Mouse (Mus musculus) heart, postnatal 36 days (tissue): Measurements from ENCODE around the gene Kat6b. TPM values are rescaled to one million over a fixed set of nuclear protein-coding genes. Genes with fewer than 3 reads are reported as not detected.

Experiments
- DNase-seq, 2 experiments: peaks; one replicate each; pipeline ENCODE4 v3.0.0; 2021 to 2022
- intact Hi-C: fragments of 180-260 bp; cut with DNase I; formaldehyde crosslinking; loops from one replicate; pipeline ENCODE4 v1.15.1; 2025
- total RNA-seq, 2 experiments: library from RNA; stranded (reverse); gene quantifications; 2 replicates each; pipeline ENCODE4 v1.2.3; 2021

Kat6b gene
- total RNA-seq, 2 experiments from 2014 or later: 29.9 to 31.7 TPM

DNA sequence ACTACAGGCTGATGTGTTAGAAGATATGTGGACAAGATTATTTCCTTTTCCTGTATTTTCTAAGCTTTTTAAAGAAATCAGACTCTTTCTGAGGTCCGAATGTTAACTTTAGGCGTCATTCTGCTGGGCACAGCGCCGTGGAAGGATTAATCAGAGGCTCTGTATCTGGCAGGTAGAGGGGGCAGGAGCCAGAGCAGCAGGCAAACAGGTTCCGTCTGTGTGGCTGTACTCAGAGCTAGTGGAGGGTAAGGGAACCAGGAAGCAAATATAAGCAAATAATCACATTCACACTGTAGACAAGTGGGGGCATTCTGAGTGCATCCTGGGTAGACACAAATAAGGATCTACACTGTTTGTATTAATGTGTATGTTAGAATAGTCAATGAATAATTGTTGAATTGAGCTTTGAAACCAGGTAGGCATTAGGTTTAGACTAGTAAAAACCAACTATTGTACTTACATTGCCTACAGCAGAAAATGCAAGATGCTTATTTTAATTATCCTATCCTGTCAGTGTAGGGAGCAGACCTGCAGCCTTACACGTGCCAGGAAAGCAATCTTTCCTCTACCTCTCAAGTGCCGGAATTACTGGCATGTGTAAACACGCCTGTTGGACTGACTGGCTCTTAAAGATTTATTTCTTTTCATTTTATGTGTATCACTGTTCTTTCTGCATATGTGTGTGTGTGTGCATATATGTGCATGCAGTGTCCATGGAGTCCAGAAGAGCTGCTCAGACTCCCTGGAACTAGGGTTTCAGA lies 104.4 kb downstream of the Kat6b start:
- no peak for DNase-seq
- intact Hi-C loops: no loop called here

- intact Hi-C loops: no loop called here
- DNase-seq: no peak
Measured at GRCm38 (mm10) chr14:21586481-21587118, 105.4 kb downstream of the Kat6b start.

- intact Hi-C loops: no loop called here
- no peak for DNase-seq
Measured at GRCm38 (mm10) chr14:21587931-21588330, 106.7 kb downstream of the Kat6b start.

GRCm38 (mm10) chr14:21589620-21590019 lies 108.4 kb downstream of the Kat6b start:
- DNase-seq: peak; percentile 59 to 60
- intact Hi-C loops: no loop called here

GRCm38 (mm10) chr14:21590205-21590604 lies 109.0 kb downstream of the Kat6b start:
- DNase-seq: no peak
- intact Hi-C loops: no loop called here

DNA sequence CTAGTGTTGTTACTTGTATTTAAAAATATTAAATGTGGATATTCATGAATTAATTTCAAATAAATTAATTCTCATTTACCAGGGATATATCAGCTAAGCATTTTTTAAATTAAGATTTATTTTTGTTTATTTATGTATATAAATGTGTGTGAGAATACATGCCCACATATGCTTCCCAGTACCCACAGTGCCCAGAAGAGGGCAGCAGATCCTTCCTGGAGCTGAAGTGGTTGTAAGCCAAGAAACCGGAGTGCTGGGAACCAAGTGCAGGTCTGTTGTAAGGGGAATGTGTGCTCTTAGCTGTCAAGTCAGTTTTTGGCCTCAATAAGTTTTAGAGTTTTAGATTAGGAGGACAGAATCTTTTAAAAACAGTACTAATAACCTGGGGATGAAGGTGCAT lies 110.9 kb downstream of the Kat6b start:
- DNase-seq: no peak
- intact Hi-C loops: no loop called here

- DNase-seq: no peak
- intact Hi-C loops: no loop called here
Measured at GRCm38 (mm10) chr14:21592985-21593750, 111.9 kb downstream of the Kat6b start.

GRCm38 (mm10) chr14:21599446-21600173 lies 118.4 kb downstream of the Kat6b start:
- intact Hi-C loops: no loop called here
- DNase-seq: no peak

- no peak for DNase-seq
- intact Hi-C loops: no loop called here
Measured at GRCm38 (mm10) chr14:21600174-21600566, 118.9 kb downstream of the Kat6b start.

GRCm38 (mm10) chr14:21600628-21601027 lies 119.4 kb downstream of the Kat6b start:
- no peak for DNase-seq
- intact Hi-C loops: no loop called here

GRCm38 (mm10) chr14:21602166-21602565 lies 120.9 kb downstream of the Kat6b start:
- intact Hi-C loops: no loop called here
- DNase-seq: no peak

- no peak for DNase-seq
- intact Hi-C loops: no loop called here
Measured at GRCm38 (mm10) chr14:21602937-21603336, 121.7 kb downstream of the Kat6b start.

DNA sequence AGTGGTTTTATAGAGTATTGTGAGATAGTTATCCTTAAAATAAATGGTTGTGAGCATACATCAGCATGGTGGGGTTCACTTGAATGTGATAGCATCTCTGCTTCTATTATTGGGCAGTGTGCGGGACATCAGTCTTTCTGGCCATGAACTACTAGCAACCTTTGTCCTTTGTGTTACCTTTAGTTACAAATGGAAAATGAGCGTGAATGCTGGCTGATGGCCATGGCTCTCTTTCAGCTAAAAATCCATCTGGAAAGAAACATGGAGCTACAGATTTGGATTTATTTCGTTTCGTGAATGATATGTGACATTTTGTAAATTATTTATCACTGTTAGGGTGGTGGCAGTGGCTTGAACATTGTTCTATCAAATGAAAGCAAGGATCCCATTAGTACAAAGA lies 126.5 kb downstream of the Kat6b start:
- intact Hi-C loops: no loop called here
- no peak for DNase-seq

- intact Hi-C loops: no loop called here
- DNase-seq: no peak
Measured at GRCm38 (mm10) chr14:21608886-21609285, 127.7 kb downstream of the Kat6b start.

GRCm38 (mm10) chr14:21610224-21610623 lies 129.0 kb downstream of the Kat6b start:
- intact Hi-C loops: loop anchor here (2.0 to 5.0 kb wide), 4 partner anchors 63 to 471 kb away; no protein-coding TSS in a partner anchor
- DNase-seq: peak in 1 of 2 experiments; percentile 37

GRCm38 (mm10) chr14:21613031-21613430 lies 131.8 kb downstream of the Kat6b start:
- intact Hi-C loops: loop anchor here (5.0 kb wide), 2 partner anchors 66 to 129 kb away; no protein-coding TSS in a partner anchor

GRCm38 (mm10) chr14:21614103-21614502 lies 132.9 kb downstream of the Kat6b start:
- no peak for DNase-seq
- intact Hi-C loops: loop anchor here (5.0 kb wide), 2 partner anchors 67 to 128 kb away; no protein-coding TSS in a partner anchor

More at GRCm38 (mm10) chr14:21613031-21613430, 131.8 kb downstream of the Kat6b start:
- no peak for DNase-seq

DNA sequence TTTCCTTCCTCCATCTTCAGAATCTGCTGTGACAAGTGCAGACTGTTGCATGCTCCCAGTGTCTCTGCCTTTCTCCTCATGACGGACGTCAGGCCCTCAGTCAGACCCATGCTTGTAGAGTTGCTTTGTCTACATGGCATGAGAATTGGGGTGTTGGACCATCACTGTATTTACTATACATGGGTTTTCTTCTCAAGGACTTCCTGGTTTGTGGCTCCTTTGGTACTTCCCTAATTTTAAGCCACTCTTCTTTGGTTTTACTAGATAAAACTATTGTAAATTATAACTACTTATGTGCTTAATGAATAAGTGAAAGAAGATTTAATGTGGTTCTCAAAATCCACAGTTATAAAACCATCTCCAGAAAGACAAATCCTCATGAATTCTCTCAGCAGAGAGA lies 134.6 kb downstream of the Kat6b start:
- DNase-seq: no peak
- intact Hi-C loops: no loop called here

GRCm38 (mm10) chr14:21617221-21617980 lies 136.2 kb downstream of the Kat6b start:
- DNase-seq: no peak
- intact Hi-C loops: no loop called here

- intact Hi-C loops: no loop called here
Measured at GRCm38 (mm10) chr14:21619951-21620350, 138.7 kb downstream of the Kat6b start.

More at GRCm38 (mm10) chr14:21619951-21620350, 138.7 kb downstream of the Kat6b start:
- DNase-seq: no peak
